Mouse (Mus musculus) thymus, adult 2 months (tissue): ENCODE data around the gene Baz1b.

Experiments
- CTCF ChIP-seq: fragments of 200-500 bp; IDR thresholded peaks from 2 replicates; pipeline ENCODE4 v1.5.1; 2012; ENCODE audit warnings: mild to moderate bottlenecking, control low read depth, low read length, moderate library complexity, borderline replicate concordance; ENCODE audit not compliant: control insufficient read depth, poor library complexity, insufficient read depth; ENCODE audit errors: extremely low read depth
- POLR2A ChIP-seq: fragments of 200-500 bp; IDR thresholded peaks from 2 replicates; pipeline ENCODE4 v1.6.1; 2012; ENCODE audit warnings: mild to moderate bottlenecking, low read length, control low read depth, moderate library complexity; ENCODE audit not compliant: control insufficient read depth, poor library complexity, insufficient read depth; ENCODE audit errors: extremely low read depth

- no peak for TF ChIP-seq POLR2A
- TF ChIP-seq CTCF = no peak
Measured at GRCm38 (mm10) chr5:135290703-135291102, 103.6 kb downstream of the Baz1b start.
